Mouse (Mus musculus) lung, postnatal 36 days (tissue): ENCODE data around the gene Dio3.

Source experiments
- DNase-seq: peaks from one replicate; pipeline ENCODE4 v3.0.0; 2022; ENCODE audit warnings: mixed read lengths

Gene Dio3

DNA sequence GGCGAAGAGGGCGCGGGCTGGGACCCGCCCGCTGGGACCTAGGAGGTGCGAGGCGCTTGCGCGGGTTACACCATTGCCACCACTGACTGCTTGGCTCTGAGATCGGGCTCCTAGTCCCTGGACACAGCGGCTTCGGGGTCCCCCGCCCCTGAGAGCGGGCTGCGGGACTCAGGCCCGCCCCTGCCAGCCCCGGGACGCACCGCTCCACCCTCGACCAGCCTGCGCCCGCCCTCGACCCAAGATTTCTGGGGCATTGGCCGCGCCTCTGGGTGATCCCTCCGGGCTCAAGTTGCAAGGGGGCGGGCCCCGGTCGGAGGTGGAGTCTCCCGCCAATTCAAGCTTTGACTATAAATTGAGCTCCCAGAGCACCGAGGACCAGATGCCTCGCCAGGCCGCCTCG lies at the start of gene Dio3:
Gene Dio3, plus strand, starts transcription at position 216 of the 400 bp plus-strand sequence.
- DNase-seq = peak; percentile 58

DNA sequence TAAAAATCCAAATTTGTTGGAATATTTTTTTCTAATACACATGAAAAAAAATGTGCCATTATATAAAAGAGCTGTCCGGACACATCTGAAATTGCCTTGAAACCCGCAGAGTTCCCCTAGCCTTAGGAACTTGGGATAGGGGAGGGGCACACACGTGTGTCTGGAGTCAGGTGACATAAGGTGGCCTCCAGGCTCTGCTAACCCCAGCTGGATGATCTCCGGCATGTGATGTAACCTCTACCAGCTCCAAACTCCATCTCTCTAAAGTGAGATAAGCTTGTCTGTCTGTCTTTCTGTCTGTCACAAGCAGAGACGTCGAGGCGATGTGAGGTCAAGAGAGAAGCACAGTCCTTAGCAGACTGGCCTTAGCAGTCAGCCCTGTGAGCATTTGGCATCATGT lies 48.6 kb upstream of the Dio3 start:
- no peak for DNase-seq

DNA sequence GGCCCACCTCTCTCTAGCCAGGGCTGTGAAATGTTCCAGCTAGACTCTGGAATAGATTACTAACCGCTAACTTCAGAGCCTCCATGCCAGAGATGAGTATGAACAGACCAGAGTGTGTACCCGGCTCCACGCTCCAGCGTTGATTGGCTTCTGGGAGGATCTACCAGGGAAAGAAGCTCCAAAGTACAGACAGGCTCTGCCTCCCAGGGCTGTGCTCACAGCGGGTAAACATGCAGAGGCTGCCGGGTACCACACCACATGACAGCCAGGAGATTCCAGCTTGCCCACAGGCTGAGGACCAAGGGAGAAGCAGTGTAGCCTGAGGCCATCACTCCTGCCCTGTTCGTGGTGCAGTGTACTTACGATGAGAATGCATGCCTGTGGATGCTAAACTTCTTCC lies 48.1 kb upstream of the Dio3 start:
- DNase-seq = no peak

DNA sequence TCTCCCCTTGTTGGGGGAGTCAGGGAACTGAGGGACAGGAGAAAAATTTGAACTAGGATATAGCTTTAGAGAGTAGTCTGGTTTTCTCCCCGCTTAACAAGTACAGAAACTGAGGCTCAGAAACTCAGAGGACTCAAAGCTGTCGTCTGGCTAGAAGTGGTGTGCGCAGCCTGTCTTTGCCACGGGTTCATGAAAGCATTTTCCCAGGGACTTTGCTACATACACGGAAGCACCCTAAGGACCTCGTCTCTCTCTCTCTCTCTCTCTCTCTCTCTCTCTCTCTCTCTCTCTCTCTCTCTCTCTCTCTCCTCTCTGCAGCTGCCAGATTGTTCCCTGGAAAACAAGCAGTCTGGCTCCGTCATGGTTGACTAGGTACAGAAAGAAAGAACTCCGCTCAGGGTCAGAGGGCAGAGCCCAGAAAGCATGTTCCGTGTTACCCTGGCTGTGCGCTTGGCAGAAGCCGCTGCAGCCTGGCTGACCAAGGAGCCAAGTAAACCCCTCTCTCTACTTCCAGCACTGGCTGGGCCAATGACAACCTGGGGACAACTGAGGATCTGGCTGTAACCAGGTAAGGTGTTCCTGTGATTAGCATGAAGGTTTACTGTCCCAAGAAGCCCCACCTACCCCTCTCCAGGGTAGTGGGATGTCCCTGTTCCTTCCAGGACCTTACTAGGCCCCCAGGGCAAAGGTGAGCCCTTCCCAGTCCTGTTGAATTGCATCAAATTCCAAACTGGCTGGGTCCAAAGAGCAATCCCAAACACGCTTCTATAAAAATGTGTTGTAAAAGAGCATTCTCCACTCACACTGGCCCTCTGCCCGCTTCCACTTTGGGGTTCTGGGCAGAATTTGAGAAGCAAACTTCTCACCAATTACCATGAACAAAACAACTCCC lies 46.9 kb upstream of the Dio3 start:
- no peak for DNase-seq

DNA sequence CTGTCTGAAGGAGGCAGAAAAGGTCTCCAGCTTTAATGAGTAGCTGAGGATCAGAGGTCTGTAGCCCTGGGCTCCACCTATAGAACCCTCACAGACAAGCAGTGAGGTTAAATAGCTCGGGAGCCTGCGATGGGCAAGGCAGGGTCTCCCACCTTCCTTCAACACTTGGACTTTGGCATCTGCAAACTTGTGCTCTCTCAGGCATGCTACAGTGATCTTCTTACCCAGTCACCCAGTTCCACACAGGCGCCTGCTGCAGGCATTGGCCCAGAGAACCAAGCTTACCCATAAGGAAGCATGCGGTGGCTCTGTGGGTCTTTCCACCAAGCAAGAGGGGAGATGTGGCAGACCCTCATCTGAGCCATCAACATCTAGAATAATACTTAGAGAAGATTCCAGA lies 43.0 kb upstream of the Dio3 start:
- no peak for DNase-seq

DNA sequence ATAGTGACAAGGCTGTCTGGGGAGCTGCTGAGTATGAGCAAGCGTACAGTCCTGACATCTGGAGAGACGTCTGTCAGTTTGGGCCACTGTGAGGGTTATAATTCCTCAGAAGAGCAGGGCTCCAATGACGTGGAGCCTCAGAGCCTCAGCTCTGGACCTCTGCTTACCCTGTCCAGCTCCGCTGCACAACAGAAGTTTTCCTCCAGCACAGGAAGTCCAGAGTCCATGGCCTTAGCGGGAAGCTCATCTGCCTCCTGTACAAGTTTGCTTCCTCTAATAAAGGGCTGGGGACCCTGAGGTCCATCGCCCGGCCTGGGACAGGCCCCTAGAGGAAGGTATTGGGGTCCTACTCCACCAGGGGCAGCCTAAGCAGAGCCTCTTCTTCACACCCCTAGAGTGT lies 41.8 kb upstream of the Dio3 start:
- DNase-seq = no peak

DNA sequence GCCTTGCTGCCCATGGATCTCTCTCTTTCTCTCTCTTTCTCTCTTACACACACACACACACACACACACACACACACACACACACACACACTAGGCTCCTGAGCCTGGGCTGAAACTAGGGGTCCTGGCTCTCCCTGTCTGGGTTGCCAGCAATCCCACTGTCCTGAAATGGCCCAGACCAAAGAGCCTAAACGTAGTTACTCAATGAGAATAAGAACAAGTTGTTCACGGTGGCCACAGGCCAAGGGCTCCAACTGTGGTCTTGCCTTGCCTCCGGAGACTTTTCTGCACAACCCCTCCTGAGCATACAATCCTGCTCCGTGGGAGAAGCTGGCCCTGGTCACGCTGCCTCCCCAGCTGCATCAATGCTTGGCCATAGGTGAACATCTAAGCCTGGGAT lies 39.5 kb upstream of the Dio3 start:
- DNase-seq = no peak

DNA sequence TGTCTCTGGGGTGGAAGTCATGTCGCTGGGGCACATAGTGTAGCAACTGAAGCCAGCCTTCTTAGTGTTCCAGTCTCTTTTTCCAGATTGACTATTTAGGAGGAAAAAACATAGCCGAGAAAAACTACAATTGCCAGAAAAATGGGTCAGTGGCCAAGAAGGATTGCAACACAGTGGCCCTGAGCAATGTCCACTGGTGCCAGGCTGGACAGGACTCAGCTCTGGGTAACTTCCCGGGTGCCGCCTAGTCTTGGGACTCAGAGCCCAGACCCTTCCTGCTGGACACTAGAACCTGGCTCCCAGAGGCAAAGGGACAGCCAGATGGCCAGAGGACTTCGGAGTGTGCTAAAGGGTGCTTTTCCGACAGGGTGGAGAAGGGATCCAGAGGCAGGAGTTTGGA lies 34.3 kb upstream of the Dio3 start:
- DNase-seq = peak; percentile 31

DNA sequence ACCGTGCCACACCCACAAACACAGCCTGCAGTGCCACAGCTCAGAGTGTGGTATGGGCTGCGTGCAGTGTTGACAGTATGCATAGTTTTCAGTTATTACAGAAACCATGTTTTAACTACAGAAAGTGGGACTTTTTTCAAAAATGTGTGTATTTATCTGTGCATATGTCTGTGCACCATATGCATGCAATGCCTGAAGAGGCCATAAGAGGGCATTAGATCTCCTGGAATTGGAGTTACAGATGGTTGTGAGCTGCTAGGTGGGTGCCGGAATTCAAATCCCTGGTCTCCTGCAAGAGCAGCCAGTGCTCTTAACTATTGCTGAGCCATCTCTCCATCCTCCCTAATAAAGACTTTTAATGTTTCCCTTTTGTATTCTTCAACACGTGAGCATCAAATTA lies 33.4 kb upstream of the Dio3 start:
- DNase-seq = no peak

DNA sequence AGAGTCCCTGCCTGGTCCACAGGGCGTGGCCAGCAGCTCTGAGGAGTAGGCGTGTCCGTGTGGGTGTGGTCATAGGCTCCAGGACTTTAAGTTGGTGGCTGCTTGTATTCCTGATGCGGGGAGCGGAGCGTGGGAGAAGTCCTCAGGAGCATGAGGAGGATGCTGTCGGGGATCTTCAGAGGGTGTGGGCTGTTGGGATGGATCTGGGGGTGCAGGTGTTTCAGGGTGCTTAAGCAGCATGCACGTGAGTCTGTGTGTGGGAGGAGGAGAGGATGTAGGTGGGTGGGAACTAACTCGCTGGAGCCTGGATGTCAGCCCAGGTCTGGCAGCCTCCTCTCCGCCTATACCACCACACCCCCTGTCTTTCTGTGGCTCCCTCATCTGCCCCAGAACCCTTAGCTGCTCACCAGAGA lies 26.7 kb upstream of the Dio3 start:
- DNase-seq = peak; percentile 12

DNA sequence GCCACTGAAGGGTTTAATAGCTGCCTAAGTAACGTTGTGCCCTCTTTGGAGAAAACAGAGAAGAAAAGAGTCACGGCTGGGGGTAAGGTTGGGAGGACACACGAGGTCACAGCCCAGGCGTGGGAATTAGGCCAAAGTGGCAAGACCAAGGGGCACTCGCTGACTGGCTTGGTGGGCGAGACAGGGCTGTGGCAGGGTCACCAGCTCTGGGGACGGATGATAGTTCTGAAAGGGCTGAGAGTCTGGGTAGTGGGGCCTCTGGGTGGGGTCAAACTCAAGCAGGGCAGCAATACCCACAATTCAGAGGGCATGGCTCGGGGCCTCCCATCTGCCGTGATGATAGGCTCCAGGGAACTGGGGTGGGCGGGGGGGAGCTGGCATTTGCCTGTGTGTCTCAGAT lies 23.1 kb upstream of the Dio3 start:
- no peak for DNase-seq

DNA sequence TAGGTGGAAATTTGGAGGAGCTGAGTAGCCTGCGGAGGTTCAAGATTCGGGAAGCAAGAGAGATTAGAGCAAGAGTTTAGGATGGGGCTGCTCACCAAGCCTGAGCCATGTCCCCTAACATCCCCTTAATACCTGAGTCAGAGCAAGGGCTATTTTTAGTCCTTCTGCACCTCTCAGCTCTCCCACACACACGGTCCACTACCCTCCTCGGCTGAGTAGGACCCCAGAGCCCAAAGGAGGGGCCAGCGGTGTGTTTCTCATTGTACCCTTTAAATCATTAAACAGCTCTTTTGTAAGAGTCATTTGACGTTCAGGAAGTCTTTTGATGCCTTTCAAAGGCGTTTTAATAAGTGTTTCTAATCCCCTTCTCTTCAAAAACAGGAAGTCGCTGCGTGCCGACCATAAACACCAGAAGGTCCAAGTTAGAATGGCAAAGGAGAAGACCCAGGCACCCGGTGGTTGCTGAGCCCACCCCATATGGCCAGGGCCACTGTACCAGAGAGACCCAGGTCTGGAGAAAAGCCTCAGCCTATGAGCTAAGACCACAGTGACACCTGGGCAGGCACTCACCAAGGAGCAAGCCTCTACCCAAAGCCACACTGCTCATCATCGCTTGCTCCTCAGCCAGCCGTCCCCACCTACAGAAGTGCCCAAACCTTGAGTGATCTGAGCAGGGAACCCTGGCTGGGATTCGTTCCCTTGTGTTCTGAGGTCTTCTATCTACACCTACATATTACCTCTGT lies 22.2 kb upstream of the Dio3 start:
- DNase-seq = no peak

DNA sequence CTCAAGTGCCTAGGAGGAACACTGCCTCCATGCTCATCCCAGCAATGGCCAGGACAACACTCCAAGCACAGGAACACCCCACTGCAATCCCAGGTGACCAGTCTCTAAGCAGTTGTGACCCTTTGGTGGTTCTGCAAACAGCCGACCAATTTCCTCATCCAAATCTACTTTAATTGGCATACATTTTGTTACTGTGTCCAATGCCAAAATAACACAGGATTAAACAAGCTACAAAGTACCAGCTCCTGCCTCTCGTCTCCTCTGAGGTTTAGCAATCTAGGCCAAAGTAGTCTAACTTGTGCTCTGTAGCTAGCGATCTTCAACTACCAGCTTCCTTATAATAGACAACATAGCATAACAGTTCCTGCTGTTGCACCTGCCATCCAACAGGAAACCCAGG lies 10.6 kb upstream of the Dio3 start:
- DNase-seq = no peak

DNA sequence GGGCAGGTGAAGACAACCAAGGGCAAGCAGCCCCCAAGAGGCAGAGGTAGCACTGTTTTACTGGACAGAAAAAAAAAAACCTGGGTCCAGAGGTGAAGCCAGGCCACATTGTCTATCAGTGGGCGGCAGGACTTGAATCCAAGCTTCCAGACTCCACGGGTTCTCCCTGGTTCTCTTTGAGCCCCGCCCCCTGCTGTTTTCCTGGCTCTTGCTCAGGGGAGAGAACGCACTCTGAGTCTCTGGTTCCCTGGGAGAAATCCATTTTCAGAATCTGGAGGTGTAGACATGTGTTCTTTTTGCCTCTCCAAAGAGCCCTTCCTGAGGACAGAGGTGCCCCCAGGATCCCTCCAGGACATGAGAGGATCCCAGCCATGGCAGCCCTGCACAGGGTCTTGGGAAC lies 9.2 kb upstream of the Dio3 start:
- DNase-seq = no peak

DNA sequence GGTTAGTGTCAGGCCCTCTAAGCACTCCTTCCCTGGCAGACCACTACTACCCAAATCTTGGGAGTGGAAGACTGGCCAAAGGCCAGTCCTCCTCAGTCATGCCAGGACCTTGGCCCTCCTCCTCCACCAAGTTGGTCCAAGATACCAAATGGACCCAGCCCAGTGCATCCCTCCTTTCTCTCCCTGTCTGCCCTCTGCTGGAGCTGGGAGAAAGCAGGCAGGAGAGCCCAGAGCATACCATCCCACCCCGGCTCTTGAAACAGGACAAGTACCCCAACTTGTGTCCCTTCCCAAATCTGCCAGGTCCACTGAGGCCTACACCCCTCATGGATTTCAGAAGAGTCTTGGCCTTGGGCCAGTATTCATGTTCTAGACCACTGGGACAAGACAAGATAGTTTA lies 2.8 kb upstream of the Dio3 start:
- DNase-seq = no peak

DNA sequence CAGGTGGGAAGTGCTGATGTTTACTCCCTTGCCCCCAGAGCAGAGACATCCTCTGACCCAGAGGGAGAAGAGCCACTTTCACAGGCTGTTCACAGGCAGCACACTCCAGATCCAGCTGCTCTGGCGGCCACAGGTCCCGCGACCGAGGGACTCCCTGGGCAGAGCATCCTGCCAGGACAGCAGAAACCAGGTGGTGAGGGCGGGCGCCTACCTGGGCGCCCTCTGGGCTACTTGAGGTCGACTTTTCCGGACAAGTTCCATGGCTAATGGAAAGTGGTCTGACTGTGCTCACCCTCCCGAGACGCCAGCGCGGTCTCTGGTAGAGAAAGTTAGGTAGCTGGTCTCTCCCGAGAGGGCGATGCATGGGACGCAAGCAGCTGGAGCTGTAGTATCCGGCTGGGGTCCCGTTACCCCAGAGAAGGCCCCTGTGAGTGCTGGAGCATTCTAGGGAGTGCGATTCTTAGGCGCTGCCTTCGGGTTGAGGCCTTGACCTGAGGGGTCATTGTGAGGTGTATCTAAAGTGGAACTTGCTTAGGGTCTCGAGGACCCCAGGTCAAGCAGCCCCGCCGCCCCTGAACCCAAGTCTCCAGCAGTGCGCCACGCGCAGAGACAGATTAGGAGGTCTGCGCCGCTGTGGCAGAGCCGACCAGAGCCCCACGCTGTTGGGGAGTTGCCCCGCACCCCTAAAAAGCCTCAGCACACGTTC lies 1.5 kb upstream of the Dio3 start:
- no peak for DNase-seq

DNA sequence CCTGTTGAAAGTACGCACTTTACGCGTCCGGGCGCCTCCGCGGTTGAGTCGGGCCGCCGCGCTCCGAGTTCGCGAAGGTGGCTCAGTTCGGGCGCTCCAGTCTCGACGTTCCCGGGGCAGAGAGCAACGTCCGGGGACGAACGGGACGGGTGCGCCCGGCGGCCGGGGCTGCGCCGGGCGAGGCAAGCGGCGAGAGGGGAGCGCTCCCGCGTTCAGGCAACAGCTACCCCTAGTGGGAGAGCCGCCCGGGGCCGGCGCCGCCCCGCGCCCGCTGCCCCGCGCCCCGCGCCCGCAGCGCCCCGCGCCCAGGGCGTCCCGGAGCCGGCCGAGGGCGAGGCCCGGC lies 932 bp upstream of the Dio3 start:
- peak; percentile 10 for DNase-seq

DNA sequence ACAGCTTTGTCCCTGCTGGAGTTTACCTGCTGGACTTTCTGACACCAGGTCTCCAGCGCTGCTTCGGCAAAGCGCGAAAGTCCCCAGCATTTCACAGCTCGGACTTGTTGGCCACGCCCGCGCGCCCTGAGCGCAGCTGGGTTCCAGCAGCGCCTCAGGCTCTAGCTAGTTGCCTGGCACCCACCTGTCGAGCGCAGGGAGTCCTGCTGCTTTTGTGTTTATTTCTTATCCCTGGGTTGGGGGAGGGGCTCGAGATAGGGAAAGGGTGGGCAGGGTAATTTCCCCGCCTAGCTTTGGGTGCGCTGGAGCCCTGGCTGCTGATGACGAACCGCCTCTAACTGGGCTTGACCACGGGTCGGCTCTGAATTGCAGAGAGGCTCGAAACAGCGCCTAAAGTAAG lies 1.5 kb downstream of the Dio3 start:
- DNase-seq = no peak

DNA sequence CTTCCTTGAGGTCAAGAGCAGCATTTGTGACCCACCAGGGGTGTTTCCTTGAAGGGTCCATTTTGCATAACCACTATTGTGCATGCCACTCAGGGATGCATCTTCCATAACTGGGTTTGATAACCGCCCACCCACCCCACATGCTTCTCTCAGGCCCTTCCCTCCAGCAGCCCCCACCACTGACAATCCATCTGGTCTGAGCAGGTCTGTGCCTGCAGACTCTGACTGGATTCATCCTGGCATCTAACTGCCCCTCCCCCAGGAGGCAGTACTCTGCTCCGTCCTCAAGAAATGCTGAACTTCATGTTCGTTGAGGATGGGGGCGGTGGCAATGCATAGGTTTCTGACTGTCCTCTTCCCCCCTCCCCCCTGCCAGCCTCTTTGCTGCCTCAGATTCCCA lies 4.9 kb downstream of the Dio3 start:
- DNase-seq = no peak

DNA sequence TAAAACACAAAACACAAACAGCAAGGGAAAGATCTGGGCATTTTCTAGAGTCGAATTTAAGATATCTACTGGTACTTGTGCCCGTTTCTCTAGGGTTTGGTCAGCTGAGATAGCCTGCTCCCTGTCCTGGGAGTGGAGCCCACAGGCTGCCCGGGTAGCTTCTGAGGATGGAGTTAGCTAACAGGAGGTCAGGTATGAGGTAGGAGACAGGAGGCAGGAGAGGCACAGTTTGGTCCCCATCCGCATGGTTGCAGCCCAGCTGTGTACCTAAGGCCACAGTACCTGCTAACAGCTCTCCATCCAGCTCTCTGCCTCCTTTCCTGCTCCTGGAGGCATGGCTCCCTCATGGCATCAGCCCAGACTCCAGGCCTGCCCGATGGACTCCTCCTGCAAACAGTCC lies 13.9 kb downstream of the Dio3 start:
- DNase-seq = no peak

DNA sequence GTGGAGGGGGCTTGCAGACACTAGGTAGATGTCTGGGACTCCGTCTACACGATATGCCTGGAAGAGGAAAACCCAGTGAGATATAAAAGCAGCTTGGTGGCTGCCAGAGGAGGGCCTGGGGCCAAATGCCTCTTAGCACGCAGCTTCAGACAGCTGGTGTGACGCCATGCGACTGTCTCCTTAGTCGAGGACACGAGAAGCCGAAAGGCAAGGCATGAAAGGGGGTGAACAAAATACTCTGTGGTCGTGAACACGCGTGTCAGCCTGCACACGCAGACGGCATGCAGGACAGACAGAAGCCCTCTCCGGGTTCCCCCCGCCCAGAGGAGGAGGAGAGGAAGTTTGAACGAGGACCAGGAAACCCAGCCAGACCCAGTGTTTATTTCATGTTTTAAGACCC lies 16.0 kb downstream of the Dio3 start:
- no peak for DNase-seq

DNA sequence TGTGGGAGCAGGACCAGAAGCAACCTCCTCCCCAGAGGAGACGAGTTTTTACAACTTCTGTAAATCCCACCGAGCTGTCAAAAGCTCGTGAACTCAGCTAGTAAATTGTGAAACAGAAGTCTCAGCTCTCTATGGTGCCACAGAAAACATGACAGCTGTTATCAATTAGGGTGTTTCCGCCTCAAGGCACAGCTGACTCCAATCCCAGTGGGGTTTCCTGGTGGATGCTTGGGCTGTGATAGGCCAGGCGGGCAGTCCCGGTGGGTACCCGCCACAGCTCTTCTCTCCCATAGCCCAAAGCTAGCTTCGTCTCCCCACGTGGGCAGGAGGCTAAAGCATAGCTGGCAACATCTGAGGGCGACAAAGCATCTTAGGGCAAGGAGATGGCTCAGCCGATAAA lies 19.8 kb downstream of the Dio3 start:
- DNase-seq = no peak

DNA sequence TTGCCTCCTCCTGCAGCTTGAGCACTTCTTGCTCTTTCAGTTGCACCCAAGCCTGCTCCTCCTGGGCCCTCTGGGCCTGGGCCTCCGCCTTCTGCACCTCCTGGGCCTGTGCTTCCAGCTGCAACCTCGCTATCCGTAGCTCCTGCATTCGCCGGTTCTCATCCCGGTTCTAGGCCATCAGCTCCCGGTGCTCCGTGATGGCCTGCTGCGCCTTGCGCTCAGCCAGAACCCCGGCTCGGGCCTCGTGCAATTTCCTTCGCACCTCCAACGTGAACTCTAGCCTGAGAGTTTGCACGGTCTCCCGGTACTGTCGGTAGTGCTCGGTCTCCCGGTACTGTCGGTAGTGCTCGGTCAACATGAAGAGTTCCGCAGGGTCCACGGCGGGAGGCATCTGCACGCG lies 40.8 kb downstream of the Dio3 start:
- DNase-seq = no peak
